Mouse (Mus musculus): ENCODE results near the gene Med31. TPM values are rescaled to one million over a fixed set of nuclear protein-coding genes. Genes with fewer than 3 reads are reported as not detected.

The Med31 gene
- total and polyA plus RNA-seq, 3 experiments: 21.7 to 33.4 (median 25.5) TPM

DNA sequence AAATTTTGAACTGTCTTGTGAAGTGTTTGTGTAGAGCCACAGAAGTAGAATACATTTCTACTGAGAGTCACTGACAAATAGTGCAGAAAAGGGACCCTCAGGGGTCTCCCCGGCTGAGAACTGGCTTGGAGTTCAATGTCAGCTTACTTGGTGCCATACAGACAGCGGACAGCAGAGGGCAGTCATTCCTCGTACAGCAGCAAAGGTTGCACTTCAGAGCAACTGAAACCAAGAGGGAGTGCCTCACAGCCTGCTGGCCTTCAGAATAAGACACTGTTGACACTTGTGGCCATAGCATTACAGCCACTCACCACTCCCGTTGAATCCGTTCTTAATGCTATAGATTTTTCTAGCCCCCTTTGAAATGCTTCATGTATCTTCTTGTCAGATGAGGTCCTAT, 9.5 kb upstream of the Med31 start:
- Histone ChIP-seq H3K4me1 (ENCODE audit: control insufficient read depth in 1 of 2, insufficient read depth in 2 of 2) (peaks cover 0 to 8% of the 10 kb centered on the region in 2 experiments; a peak in 1 of 4 replicates), H3K36me3 (replicated peaks in 1 of 2; ENCODE audit: control insufficient read depth in 1 of 2, insufficient read depth in 1 of 2, low read length in 1 of 2) (no peaks in the 10 kb centered on the region), H3K4me2 (ENCODE audit: insufficient read depth, low read depth, poor library complexity, severe bottlenecking) (peak overlapping the region; percentile 14; the same call in 1 of the 2 replicates), H3K27ac (ENCODE audit: insufficient read depth, low read depth) (no peak overlapping the region), H3K9me3 (replicated peaks; ENCODE audit: low read length) (no peaks in the 10 kb centered on the region), H3K9ac (ENCODE audit: insufficient read depth, low read depth) (no peak overlapping the region), H3K4me3 (replicated peaks in 1 of 3; ENCODE audit: low read depth in 2 of 3, low read length in 2 of 3, poor library complexity in 1 of 3) (no peak overlapping the region), H3K79me2 (replicated peaks; ENCODE audit: control insufficient read depth, extremely low read depth, insufficient read depth, poor library complexity, severe bottlenecking) (no peaks in the 10 kb centered on the region), H3K27me3 (replicated peaks) (peaks cover 21% of the 10 kb centered on the region)
- in situ Hi-C loops (cut with MboI; ENCODE audit: low pct_ligation_motif_present, low pct_unique_long_range_greater_than_20kb, low sequenced_read_pairs) (loop anchor here (10.0 to 25.0 kb wide), 2 partner anchors 90 to 312 kb away; partner anchors contain the start of gene Fbxo39), dilution Hi-C loops (cut with MboI; ENCODE audit: extremely low pct_ligation_motif_present, extremely low pct_unique_long_range_greater_than_20kb, low sequenced_read_pairs) (no loop called here)
- TF ChIP-seq ZNF384 (IDR thresholded peaks at IDR 0.05; ENCODE audit: low read depth, low read length) (no peak), RAD21 (IDR thresholded peaks at IDR 0.05; ENCODE audit: low read depth, low read length) (peak; percentile 97), POLR2AphosphoS2 (IDR thresholded peaks at IDR 0.05; ENCODE audit: low read depth, low read length) (no peak), USF2 (conservative IDR thresholded peaks at IDR 0.05; ENCODE audit: low read depth, low read length) (no peak), GABPA (IDR thresholded peaks at IDR 0.05; ENCODE audit: insufficient replicate concordance, low read depth, low read length) (no peak), CHD1 (IDR thresholded peaks at IDR 0.05; ENCODE audit: low read depth, low read length) (no peak), BHLHE40 (IDR thresholded peaks at IDR 0.05; ENCODE audit: low read depth, low read length) (no peak), SMC3 (IDR thresholded peaks at IDR 0.05; ENCODE audit: low read depth, low read length) (peak; percentile 95), JUN (IDR thresholded peaks at IDR 0.05; ENCODE audit: insufficient read depth, low read depth, low read length) (no peak), ZC3H11A (IDR thresholded peaks at IDR 0.05; ENCODE audit: low read depth, low read length) (peak; percentile 41), IRF4 (IDR thresholded peaks at IDR 0.05; ENCODE audit: low read depth, low read length) (peak; percentile 47; the same call in 1 of the 2 replicates), CTCF (conservative IDR thresholded peaks at IDR 0.05 in 1 of 2, IDR thresholded peaks at IDR 0.05 in 1 of 2; ENCODE audit: low read depth in 2 of 2, low read length in 2 of 2) (peak; percentile 93 to 98), RCOR1 (conservative IDR thresholded peaks at IDR 0.05; ENCODE audit: low read depth, low read length) (no peak)
- DNase-seq (ENCODE audit: extremely low read depth): peak; percentile 79

DNA sequence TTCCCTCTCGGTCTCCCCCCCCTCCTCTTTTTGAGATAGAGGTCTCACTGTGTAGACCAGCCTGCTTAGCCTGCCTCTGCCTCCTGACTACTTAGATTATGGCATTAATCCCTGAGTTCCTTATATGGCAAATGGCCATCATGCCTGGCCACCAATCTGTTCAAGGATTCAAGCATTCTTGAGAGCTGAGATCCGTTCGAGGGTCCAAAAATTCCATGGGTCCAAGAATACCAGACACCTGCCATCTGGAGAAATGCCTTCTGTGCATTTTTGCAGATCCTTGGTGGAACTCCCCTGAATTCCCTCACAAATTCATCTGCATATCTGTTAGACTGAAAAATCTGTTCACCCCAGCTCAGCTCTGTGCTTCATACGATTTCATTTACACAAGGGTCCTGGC, 8.0 kb upstream of the Med31 start:
- H3K4me3 ChIP-seq (replicated peaks in 1 of 3; ENCODE audit: low read depth in 2 of 3, low read length in 2 of 3, poor library complexity in 1 of 3): no peak overlapping the region
- H3K9me3 ChIP-seq (replicated peaks; ENCODE audit: low read length): no peaks in the 10 kb centered on the region
- TF ChIP-seq JUND (conservative IDR thresholded peaks at IDR 0.05; ENCODE audit: low read depth, low read length) (no peak), ZC3H11A (IDR thresholded peaks at IDR 0.05; ENCODE audit: low read depth, low read length) (no peak), RCOR1 (conservative IDR thresholded peaks at IDR 0.05; ENCODE audit: low read depth, low read length) (no peak), USF1 (IDR thresholded peaks at IDR 0.05; ENCODE audit: low read depth, low read length) (no peak)
- no peak for DNase-seq (ENCODE audit: extremely low read depth)
- dilution Hi-C loops (cut with MboI; ENCODE audit: extremely low pct_ligation_motif_present, extremely low pct_unique_long_range_greater_than_20kb, low sequenced_read_pairs): no loop called here
- no peak overlapping the region for H3K27ac ChIP-seq (ENCODE audit: insufficient read depth, low read depth)
- in situ Hi-C loops (cut with MboI; ENCODE audit: low pct_ligation_motif_present, low pct_unique_long_range_greater_than_20kb, low sequenced_read_pairs): loop anchor here (10.0 to 25.0 kb wide), 2 partner anchors 91 to 314 kb away; partner anchors contain the start of gene Fbxo39
- peaks cover 2 to 13% of the 10 kb centered on the region in 2 experiments; a peak in 2 of 4 replicates for H3K4me1 ChIP-seq (ENCODE audit: control insufficient read depth in 1 of 2, insufficient read depth in 2 of 2)
- no peak overlapping the region for H3K4me2 ChIP-seq (ENCODE audit: insufficient read depth, low read depth, poor library complexity, severe bottlenecking)
- H3K9ac ChIP-seq (ENCODE audit: insufficient read depth, low read depth): no peak overlapping the region
- H3K27me3 ChIP-seq (replicated peaks): peaks cover 8% of the 10 kb centered on the region
- no peaks in the 10 kb centered on the region for H3K36me3 ChIP-seq (replicated peaks in 1 of 2; ENCODE audit: control insufficient read depth in 1 of 2, insufficient read depth in 1 of 2, low read length in 1 of 2)
- no peaks in the 10 kb centered on the region for H3K79me2 ChIP-seq (replicated peaks; ENCODE audit: control insufficient read depth, extremely low read depth, insufficient read depth, poor library complexity, severe bottlenecking)
